Mouse (Mus musculus) erythroblast, embryonic 14.5 days (primary cell): ENCODE measurements around the gene Fam166a. TPM values are rescaled to one million over a fixed set of nuclear protein-coding genes. Genes with fewer than 3 reads are reported as not detected.

Source experiments
- H3K27me3 ChIP-seq: 2 replicates; pipeline ENCODE4 v1.6.1; 2012; ENCODE audit warnings: inconsistent platforms; ENCODE audit not compliant: control insufficient read depth
- H3K36me3 ChIP-seq: 2 replicates; pipeline ENCODE4 v1.6.1; 2012; ENCODE audit warnings: mild to moderate bottlenecking, inconsistent platforms; ENCODE audit not compliant: control insufficient read depth
- H3K4me1 ChIP-seq: 2 replicates; pipeline ENCODE4 v1.6.1; 2012; ENCODE audit warnings: inconsistent platforms; ENCODE audit not compliant: control insufficient read depth
- H3K4me3 ChIP-seq: replicated peaks from 2 replicates; pipeline ENCODE3; 2012; ENCODE audit warnings: moderate library complexity, mild to moderate bottlenecking, inconsistent platforms
- H3K9me3 ChIP-seq: 2 replicates; pipeline ENCODE4 v1.6.1; 2012; ENCODE audit warnings: low read length, inconsistent platforms, mixed read lengths; ENCODE audit not compliant: control insufficient read depth
- GATA1 ChIP-seq: IDR thresholded peaks from 2 replicates; pipeline ENCODE4 v1.6.1; 2012; ENCODE audit warnings: low read length, inconsistent platforms, mixed read lengths
- TAL1 ChIP-seq: IDR thresholded peaks from 3 replicates; pipeline ENCODE4 v1.6.1; 2012; ENCODE audit warnings: low read length, inconsistent platforms, mixed read lengths
- polyA plus RNA-seq: library from polyadenylated mRNA; stranded (reverse); fragments of >175 nt; gene quantifications from 2 replicates; pipeline ENCODE4 v1.2.3, GENCODE M21; 2012

Gene Fam166a
- polyA plus RNA-seq, 1 experiment = not detected

GRCm38 (mm10) chr2:25182664-25183063 lies 35.9 kb upstream of the Fam166a start:
- peaks cover 2% of the 10 kb centered on the region; the same call in 1 of the 2 replicates for H3K9me3 ChIP-seq
- no peak overlapping the region for H3K4me3 ChIP-seq
- no peaks in the 10 kb centered on the region for H3K36me3 ChIP-seq
- peaks cover 97% of the 10 kb centered on the region for H3K27me3 ChIP-seq
- TF ChIP-seq TAL1 (no peak), GATA1 (no peak)
- H3K4me1 ChIP-seq = peaks cover 59% of the 10 kb centered on the region

- no peak overlapping the region for H3K4me3 ChIP-seq
- peaks cover 53% of the 10 kb centered on the region for H3K4me1 ChIP-seq
- no peaks in the 10 kb centered on the region for H3K36me3 ChIP-seq
- H3K27me3 ChIP-seq = peaks cover 92% of the 10 kb centered on the region
- TF ChIP-seq TAL1 = no peak
- no peak for TF ChIP-seq GATA1
- H3K9me3 ChIP-seq = peaks cover 2% of the 10 kb centered on the region; the same call in 1 of the 2 replicates
These were observed 35.2 kb upstream of the Fam166a start for GRCm38 (mm10) chr2:25183336-25183735.

GRCm38 (mm10) chr2:25184496-25184895 lies 34.0 kb upstream of the Fam166a start:
- TF ChIP-seq TAL1 (no peak), GATA1 (no peak)
- peaks cover 80% of the 10 kb centered on the region for H3K27me3 ChIP-seq
- H3K4me3 ChIP-seq = no peak overlapping the region
- no peaks in the 10 kb centered on the region for H3K36me3 ChIP-seq
- peaks cover 45% of the 10 kb centered on the region for H3K4me1 ChIP-seq
- H3K9me3 ChIP-seq = peaks cover 2% of the 10 kb centered on the region; the same call in 1 of the 2 replicates

GRCm38 (mm10) chr2:25185625-25186574 lies 32.6 kb upstream of the Fam166a start:
- no peaks in the 10 kb centered on the region for H3K36me3 ChIP-seq
- H3K9me3 ChIP-seq = peaks cover 2% of the 10 kb centered on the region; the same call in 1 of the 2 replicates
- H3K4me3 ChIP-seq = peak overlapping the region; percentile 55
- TF ChIP-seq GATA1 (no peak), TAL1 (no peak)
- peaks cover 66% of the 10 kb centered on the region for H3K27me3 ChIP-seq
- peaks cover 32% of the 10 kb centered on the region for H3K4me1 ChIP-seq

GRCm38 (mm10) chr2:25186575-25186930 lies 32.0 kb upstream of the Fam166a start:
- Histone ChIP-seq H3K4me3 (peak overlapping the region; percentile 55), H3K27me3 (peaks cover 60% of the 10 kb centered on the region), H3K36me3 (no peaks in the 10 kb centered on the region), H3K9me3 (no peaks in the 10 kb centered on the region), H3K4me1 (peaks cover 26% of the 10 kb centered on the region)
- TF ChIP-seq GATA1 (no peak), TAL1 (no peak)

- no peaks in the 10 kb centered on the region for H3K36me3 ChIP-seq
- TF ChIP-seq GATA1 (no peak), TAL1 (no peak)
- H3K9me3 ChIP-seq = no peaks in the 10 kb centered on the region
- no peak overlapping the region for H3K4me3 ChIP-seq
- H3K27me3 ChIP-seq = peaks cover 47% of the 10 kb centered on the region
- H3K4me1 ChIP-seq = peaks cover 15% of the 10 kb centered on the region
These were observed 30.7 kb upstream of the Fam166a start for GRCm38 (mm10) chr2:25187841-25188240.

- Histone ChIP-seq H3K9me3 (no peaks in the 10 kb centered on the region), H3K4me3 (no peak overlapping the region), H3K36me3 (peaks cover 5% of the 10 kb centered on the region), H3K27me3 (peaks cover 7% of the 10 kb centered on the region), H3K4me1 (peaks cover 51% of the 10 kb centered on the region)
- no peak for TF ChIP-seq TAL1
- no peak for TF ChIP-seq GATA1
These were observed 25.2 kb upstream of the Fam166a start for GRCm38 (mm10) chr2:25193330-25193770.

- Histone ChIP-seq H3K4me1 (peaks cover 51% of the 10 kb centered on the region), H3K27me3 (peaks cover 7% of the 10 kb centered on the region), H3K9me3 (no peaks in the 10 kb centered on the region), H3K36me3 (peaks cover 11% of the 10 kb centered on the region), H3K4me3 (no peak overlapping the region)
- no peak for TF ChIP-seq TAL1
- TF ChIP-seq GATA1 = no peak
These were observed 24.5 kb upstream of the Fam166a start for GRCm38 (mm10) chr2:25194006-25194405.

- Histone ChIP-seq H3K4me3 (peak overlapping the region; percentile 66), H3K9me3 (no peaks in the 10 kb centered on the region), H3K36me3 (peaks cover 18% of the 10 kb centered on the region), H3K27me3 (peaks cover 7% of the 10 kb centered on the region), H3K4me1 (peaks cover 51% of the 10 kb centered on the region)
- no peak for TF ChIP-seq GATA1
- no peak for TF ChIP-seq TAL1
These were observed 23.9 kb upstream of the Fam166a start for GRCm38 (mm10) chr2:25194486-25195171.
